Mouse (Mus musculus): Measurements from ENCODE around the gene Uchl3.

GRCm38 (mm10) chr14:101656307-101656706 is 2.5 kb downstream of the Uchl3 start:
- TF ChIP-seq CTCF (IDR thresholded peaks at IDR 0.05; ENCODE audit: low read depth) (no peak), EP300 (optimal IDR thresholded peaks at IDR 0.05) (no peak)

Measured in stomach, postnatal 0 days (tissue).